Mouse (Mus musculus): ENCODE measurements at regions not wholly inside any gene's neighbourhood (a gene's known extent, or its start where the extent isn't known, plus 50 kb on each side); places are given as distances from the start of the nearest gene placed in this dataset.

DNA sequence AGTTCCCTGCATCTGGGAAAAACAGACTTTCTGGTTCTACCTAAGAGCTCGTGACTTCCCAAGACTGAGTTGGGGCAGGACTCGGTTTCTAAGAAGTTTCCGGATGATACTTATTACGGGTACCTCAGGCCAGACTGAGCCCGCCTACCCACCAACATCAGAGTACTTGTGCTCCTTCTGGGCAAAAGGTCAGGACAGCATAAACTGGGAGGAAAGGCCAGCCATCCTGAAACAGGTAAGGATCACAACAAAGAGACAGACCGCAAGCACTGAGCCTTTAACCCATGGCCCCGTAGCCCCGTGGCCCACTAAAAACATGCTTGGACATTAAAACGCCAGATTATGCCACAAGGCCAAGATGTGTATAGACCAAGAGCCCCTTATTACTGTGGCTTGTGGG is 199.6 kb downstream of the Ttc8 start:
- TF ChIP-seq CTCF (IDR thresholded peaks at IDR 0.05; ENCODE audit: extremely low read depth, insufficient read length, insufficient replicate concordance, low read depth, low read length) (no peak), POLR2A (IDR thresholded peaks at IDR 0.05; ENCODE audit: low read depth, low read length) (no peak)
